Mouse (Mus musculus): Measurements from ENCODE around the gene Auh. TPM values are rescaled to one million over a fixed set of nuclear protein-coding genes. Genes with fewer than 3 reads are reported as not detected.

The Auh gene
- total RNA-seq, 2 experiments from 2014 or later = 139 to 141 TPM

DNA sequence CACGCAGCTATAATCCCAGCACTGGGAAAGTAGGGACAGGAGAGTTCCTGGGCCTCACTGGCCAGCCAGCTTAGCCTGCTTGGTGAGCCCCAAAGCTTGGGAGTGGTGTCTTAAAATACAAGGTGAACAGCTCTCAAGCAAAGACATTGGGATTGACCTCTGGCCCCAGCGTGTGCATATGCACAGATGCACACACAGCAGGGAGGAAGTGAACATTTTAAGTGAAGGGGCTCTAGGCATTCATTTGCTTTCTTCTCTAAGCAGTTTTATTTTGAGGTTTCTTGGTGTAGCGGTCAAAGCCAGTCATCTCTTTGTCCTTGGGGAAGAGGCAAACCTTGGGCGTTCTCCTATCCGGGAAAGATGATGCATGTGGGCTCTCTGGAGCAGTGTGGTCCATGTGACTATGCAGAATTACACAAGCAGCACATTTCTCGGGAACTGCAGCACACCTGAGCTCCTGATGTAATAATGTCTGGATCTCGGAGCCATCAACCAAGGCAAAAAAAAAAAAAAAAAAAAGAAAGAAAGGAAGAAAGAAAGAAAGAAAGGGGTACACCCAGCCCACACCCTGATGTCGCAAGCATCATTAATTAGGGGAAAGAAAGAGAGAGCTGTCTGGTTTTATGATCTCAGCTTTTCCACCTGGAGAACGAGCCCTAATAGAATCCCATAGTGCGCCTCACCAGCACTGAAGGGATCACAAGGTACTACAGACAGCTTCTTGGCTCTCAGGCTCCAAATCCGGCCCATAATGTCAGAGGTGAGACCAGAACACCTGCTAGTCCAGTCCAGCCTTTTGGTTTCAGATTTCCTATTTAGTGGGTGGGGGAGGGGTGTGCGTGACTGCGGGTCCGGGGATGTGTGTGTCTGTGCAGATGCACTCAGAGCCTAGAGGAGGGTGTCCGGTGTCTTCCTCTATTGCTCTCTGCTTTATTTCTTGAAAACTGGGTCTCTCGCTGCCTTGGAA lies 116.6 kb downstream of the Auh start:
- intact Hi-C loops (cut with DNase I) = no loop called here

DNA sequence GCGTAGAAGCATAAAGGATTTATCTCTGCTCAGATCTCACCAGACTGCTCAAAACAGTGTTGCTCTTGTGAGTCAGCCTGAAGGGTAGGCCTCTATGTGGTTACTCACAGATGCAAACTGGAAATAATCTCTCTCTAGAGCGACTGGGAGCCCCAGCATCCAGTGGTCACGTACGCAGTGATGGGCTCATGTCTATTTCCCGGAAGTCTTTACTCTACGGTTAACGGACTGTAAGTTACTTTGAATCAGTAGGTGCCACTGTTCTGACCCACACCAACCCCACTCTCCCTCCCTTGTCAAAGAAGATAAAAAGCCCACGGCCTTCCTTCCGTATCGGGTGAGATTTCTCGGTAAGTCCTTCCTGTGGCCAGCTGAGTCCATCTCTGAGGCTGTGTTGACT lies 121.8 kb downstream of the Auh start:
- intact Hi-C loops (cut with DNase I) = no loop called here
- no peak for DNase-seq

More for the DNA sequence above, 116.6 kb downstream of the Auh start:
- DNase-seq = no peak

DNA sequence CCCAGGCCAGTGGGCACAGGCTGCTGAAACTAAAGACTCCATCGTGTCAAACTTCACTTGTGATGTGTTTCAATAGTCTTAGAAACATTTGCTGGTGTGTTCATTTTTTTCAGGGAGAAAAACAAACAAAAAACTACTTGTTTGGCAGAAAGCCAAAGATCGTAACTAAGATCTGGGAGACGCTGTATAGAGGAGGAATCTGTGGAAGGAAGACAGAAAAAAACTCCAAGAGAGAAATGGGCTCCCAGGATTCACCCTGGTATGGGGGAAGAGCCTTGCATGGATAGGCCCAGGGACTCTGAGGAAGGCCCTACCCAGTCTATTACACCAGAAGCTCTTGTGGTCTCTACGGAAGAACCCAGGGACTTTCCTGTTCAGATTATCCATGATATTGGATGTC lies 123.5 kb downstream of the Auh start:
- no peak for DNase-seq
- intact Hi-C loops (cut with DNase I) = no loop called here

DNA sequence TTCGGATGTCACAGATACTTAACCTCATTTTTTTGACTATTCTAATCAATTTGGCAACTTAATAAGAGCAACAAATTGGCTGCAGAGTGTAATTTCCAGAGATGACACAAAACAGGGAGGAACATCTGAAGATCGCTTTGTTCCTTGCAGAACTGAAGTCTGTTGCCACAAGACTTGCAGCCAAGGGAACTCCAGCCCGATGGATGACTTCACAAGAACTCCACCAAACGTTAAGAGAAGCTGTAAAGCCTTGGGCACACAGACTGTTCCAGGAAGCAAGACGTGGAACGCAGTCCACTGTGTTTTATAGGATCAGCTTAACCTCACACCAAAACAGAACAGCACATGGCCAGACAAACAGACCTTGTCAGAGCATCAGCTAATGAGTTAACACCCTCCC lies 123.9 kb downstream of the Auh start:
- intact Hi-C loops (cut with DNase I) = no loop called here
- DNase-seq = no peak

DNA sequence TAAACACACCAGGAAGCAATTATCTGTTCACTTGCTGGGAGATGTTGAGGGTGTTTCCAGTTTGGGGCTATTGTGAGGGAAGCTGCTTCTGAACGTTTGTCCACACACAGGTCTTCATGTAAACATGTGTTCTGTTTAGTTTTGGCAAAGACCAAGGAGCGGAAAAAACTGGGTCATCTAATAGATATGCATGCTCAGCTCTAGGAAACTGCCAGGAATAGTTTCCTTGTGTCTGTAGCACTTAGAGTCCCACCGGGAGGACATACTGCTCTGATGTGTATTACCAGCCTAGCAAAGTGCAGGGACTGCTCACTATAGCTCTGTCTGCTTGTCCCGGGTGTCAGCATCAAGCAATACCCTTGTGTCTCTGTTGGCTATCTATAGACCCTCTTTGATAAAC lies 127.0 kb downstream of the Auh start:
- no peak for DNase-seq
- intact Hi-C loops (cut with DNase I) = no loop called here

DNA sequence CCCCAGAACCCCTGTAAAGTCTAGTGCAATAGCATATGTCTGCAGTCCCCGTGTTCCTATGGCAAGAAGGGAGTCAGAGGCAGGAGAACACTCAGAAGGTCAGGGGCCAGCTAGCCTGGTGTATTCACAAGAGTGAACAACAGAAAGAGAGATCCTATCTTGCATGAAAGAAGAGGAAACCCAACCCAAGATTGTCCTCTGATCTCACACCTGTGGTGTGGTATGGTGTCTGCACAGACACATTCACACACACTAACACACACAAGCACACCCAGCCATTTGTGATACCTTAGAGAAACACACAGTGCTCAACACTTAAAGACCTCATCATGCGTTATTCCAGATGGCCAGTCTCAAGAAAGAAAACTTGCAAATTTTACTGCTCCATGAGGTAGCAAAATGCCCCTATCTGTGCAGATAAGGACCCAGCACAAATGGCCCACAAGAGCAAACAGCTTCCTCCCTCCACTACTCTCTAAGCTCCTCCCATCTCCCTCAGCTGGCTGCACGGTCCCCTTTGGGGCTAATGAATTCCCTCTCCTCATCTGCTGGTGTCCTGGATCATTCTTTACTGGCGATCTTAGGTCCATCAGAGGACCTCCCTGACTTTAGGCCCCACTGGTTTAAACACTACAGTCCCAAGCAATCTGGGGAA lies 128.7 kb downstream of the Auh start:
- intact Hi-C loops (cut with DNase I) = no loop called here
- no peak for DNase-seq

DNA sequence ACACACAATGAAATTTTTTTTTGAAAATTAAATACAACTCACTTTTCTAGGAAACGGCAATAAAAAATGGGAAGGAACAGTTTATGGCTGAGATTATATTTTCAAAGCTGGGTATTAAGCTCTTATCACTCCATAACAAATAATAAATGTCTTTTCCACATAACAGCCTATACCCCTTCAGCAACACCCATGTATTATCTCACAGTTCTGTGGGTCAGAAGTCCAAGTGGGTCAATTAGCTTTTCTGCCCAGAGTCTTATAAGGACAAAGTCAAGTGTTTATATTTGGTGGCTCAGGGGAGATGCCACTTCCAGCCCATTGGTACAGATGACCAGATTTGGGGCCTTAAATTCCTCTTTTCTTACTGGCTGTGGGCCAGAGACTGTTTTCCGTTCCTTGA lies 129.4 kb downstream of the Auh start:
- DNase-seq = no peak
- intact Hi-C loops (cut with DNase I) = no loop called here

DNA sequence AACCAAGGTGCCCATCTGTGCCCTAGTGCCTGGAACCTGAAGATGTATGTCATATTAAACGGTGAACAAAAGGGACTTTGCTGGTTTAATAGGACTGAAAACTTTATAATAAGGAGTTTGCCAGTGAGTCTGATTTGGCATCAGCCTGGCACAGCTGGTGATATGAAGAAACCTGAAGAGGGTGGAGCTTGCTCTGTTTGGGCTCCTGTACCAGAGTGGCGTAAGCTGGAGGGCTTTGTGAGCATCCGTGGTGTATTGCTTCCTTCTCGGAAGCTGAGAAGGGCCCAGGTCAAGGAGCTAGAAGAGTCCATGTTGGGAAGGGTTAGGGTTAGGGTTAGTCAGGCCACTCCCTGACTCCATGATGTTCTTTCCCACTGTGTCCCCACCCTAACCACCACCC lies 135.2 kb downstream of the Auh start:
- intact Hi-C loops (cut with DNase I) = no loop called here

DNA sequence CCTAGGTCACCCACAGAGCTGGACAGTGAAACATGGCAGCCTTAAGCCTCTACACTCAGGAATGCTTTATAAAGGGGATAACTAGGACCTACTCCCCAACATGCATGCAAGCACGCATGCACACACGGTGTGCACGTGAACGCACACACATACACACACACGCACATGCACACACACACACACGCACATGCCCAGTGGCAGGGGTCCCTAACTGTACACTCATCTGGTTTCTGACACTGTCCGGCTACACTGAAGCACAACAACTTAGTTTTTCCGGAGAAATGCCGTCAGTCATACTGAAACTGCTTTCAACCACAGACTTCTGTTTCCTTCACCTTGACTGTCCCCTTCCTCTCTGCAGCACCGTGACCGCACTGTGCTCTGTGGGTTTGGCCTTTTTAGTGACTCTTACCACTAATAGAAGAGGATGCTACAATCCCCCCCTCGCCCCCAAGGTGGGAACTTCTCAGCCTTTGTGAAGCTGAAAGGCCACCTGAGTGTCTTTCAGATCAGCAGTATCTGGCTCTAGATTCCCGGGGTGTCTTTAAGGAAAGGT lies 136.0 kb downstream of the Auh start:
- intact Hi-C loops (cut with DNase I) = no loop called here
- DNase-seq = no peak

More for the DNA sequence above, 135.2 kb downstream of the Auh start:
- no peak for DNase-seq

DNA sequence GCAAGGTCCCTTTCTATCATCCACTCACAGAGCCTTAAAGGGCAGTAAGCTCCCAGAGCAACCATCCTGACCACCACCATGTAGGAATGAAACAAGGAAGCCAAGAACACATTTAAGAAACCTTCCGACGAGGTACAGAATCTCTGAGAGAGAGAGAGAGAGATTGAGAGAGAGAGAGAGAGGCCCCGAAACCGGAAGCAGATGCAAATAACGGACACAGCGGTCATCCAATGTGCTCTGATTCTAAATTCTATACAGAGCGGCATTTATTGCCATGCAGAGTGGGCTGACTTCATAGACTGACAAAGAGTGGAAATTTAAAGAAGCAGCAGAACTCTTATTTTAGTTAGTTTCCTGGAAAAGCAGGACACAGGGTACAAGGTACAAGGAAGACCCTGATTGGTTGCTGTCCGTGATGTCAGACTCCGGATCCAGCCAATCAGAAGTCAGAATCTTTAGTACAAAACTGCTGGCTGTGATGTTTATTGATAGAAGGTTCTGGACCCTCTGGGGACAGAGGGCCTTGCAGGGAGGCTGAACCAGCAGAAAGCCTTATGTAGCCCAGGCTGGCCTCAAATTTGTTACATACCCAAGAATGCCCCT lies 137.1 kb downstream of the Auh start:
- intact Hi-C loops (cut with DNase I) = no loop called here
- DNase-seq = no peak

DNA sequence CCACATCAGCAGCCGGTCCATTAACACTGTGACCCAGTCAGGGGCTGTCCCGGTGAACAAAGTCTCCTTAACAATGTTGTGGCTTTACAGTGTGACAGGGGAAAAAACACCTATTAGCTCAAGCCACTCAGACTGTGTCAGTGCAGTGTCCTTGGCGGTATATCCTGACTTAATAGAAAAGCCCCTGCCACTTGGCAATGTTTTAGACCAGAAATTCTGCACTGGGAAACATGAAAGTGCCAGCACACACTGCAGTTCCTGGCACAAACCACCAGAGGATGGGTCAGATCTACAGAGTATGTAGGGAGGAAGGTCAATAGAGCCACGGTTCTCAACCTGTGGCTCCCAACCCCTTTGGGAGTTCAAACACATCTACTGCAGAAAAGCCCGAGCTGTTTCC lies 138.6 kb downstream of the Auh start:
- DNase-seq = no peak
- intact Hi-C loops (cut with DNase I) = no loop called here

Other genes with a start within 250 kb of the Auh start
- 10 to 100 TPM; 10.3 to 25.7 TPM for gene Nfil3, start 51.4 kb upstream of the Auh start, total RNA-seq (2021)